Mouse (Mus musculus): Measurements from ENCODE around the gene Vipr1. TPM values are rescaled to one million over a fixed set of nuclear protein-coding genes. Genes with fewer than 3 reads are reported as not detected.
A peak's percentile ranks its signal among the peaks of the same experiment; 100 is the strongest.

Vipr1 gene
- polyA plus RNA-seq, 1 experiment from 2014 or later: 0.63 TPM

- Histone ChIP-seq H3K4me3 (no peak overlapping the region), H3K27me3 (ENCODE audit: insufficient read depth, poor library complexity, severe bottlenecking) (peaks cover 23% of the 10 kb centered on the region; the same call in 1 of the 2 replicates), H3K4me1 (peaks cover 25% of the 10 kb centered on the region), H3K27ac (no peak overlapping the region), H3K36me3 (no peaks in the 10 kb centered on the region), H3K9me3 (no peaks in the 10 kb centered on the region)
- WGBS: 29% methylated on average over 5 of the region's 5 CpGs
- DNase-seq (ENCODE audit: low spot score): no peak
Observed at GRCm38 (mm10) chr9:121613192-121613591, 29.3 kb upstream of the Vipr1 start.

- Histone ChIP-seq H3K4me3 (no peak overlapping the region), H3K4me1 (peaks cover 25% of the 10 kb centered on the region), H3K27ac (peak overlapping the region; percentile 22; the same call in 1 of the 2 replicates), H3K36me3 (no peaks in the 10 kb centered on the region), H3K27me3 (ENCODE audit: insufficient read depth, poor library complexity, severe bottlenecking) (peaks cover 24% of the 10 kb centered on the region; the same call in 1 of the 2 replicates), H3K9me3 (no peaks in the 10 kb centered on the region)
- no peak for DNase-seq (ENCODE audit: low spot score)
Observed at GRCm38 (mm10) chr9:121614241-121614757, 28.2 kb upstream of the Vipr1 start.

DNA sequence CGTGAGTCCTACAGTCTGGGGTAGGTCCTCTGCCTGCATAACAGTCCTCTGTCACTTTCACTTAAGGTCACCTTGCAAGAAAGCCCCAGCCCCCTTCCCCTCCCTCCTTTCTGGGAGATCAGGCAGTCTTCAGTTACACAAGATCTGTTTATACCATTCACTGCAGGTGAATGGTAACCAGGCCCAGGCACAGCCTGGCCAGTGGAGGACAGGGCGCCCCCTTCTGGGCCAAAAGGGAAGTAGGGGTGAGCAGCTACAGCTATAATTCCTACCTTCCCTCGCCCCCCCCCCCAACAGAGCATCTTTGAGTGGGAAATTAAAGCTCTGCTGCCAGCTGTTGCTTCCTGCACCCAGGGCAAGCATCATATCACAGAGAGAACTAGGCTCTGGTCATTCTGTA lies 26.0 kb upstream of the Vipr1 start:
- Histone ChIP-seq H3K36me3 (no peaks in the 10 kb centered on the region), H3K27me3 (ENCODE audit: insufficient read depth, poor library complexity, severe bottlenecking) (peaks cover 21% of the 10 kb centered on the region; the same call in 1 of the 2 replicates), H3K4me3 (no peak overlapping the region), H3K27ac (no peak overlapping the region), H3K4me1 (peaks cover 25% of the 10 kb centered on the region), H3K9me3 (no peaks in the 10 kb centered on the region)
- 56% methylated on average over 3 of the region's 3 CpGs for WGBS
- DNase-seq (ENCODE audit: low spot score): no peak

- H3K4me1 ChIP-seq: peaks cover 22% of the 10 kb centered on the region
- H3K36me3 ChIP-seq: no peaks in the 10 kb centered on the region
- 63% methylated on average over 7 of the region's 7 CpGs for WGBS
- DNase-seq (ENCODE audit: low spot score): no peak
- H3K27ac ChIP-seq: no peak overlapping the region
- no peak overlapping the region for H3K4me3 ChIP-seq
- no peaks in the 10 kb centered on the region for H3K9me3 ChIP-seq
- H3K27me3 ChIP-seq (ENCODE audit: insufficient read depth, poor library complexity, severe bottlenecking): peaks cover 19% of the 10 kb centered on the region
Observed at GRCm38 (mm10) chr9:121619441-121619840, 23.1 kb upstream of the Vipr1 start.

- H3K4me1 ChIP-seq: peaks cover 10% of the 10 kb centered on the region
- no peaks in the 10 kb centered on the region for H3K36me3 ChIP-seq
- H3K27me3 ChIP-seq (ENCODE audit: insufficient read depth, poor library complexity, severe bottlenecking): peaks cover 4% of the 10 kb centered on the region; the same call in 1 of the 2 replicates
- no peak overlapping the region for H3K27ac ChIP-seq
- WGBS: 92% methylated on average over 4 of the region's 4 CpGs
- no peak overlapping the region for H3K4me3 ChIP-seq
- no peaks in the 10 kb centered on the region for H3K9me3 ChIP-seq
- no peak for DNase-seq (ENCODE audit: low spot score)
Observed at GRCm38 (mm10) chr9:121623235-121623634, 19.3 kb upstream of the Vipr1 start.

DNA sequence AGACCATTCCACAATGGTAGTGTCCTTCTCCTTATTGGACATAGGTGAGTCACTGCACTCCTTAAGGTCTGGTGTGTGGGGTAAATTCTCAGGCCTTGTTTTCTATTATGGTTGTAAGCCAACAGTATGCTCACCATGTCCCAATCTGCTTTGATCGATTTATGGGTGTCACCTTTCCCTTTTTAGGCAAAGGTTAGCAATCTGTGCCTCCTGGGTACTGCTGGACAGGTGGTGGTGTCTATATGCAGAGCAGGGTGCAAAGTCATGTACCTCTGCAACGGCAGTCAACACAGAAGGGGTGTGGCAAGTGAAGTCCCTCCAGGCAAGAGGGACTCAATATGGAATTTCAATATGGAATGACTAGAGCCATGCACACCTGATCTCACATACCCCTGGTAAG lies 17.6 kb upstream of the Vipr1 start:
- WGBS: 86% methylated on average over 2 of the region's 2 CpGs
- Histone ChIP-seq H3K9me3 (no peaks in the 10 kb centered on the region), H3K4me3 (no peak overlapping the region), H3K27me3 (ENCODE audit: insufficient read depth, poor library complexity, severe bottlenecking) (no peaks in the 10 kb centered on the region; the same call in 1 of the 2 replicates), H3K27ac (no peak overlapping the region), H3K4me1 (peaks cover 10% of the 10 kb centered on the region), H3K36me3 (no peaks in the 10 kb centered on the region)
- DNase-seq (ENCODE audit: low spot score): no peak

GRCm38 (mm10) chr9:121630627-121631026 lies 11.9 kb upstream of the Vipr1 start:
- H3K27me3 ChIP-seq (ENCODE audit: insufficient read depth, poor library complexity, severe bottlenecking): peaks cover 12% of the 10 kb centered on the region
- no peaks in the 10 kb centered on the region for H3K9me3 ChIP-seq
- peaks cover 10% of the 10 kb centered on the region for H3K4me1 ChIP-seq
- WGBS: 82% methylated on average over 1 of the region's 1 CpGs
- no peak for DNase-seq (ENCODE audit: low spot score)
- no peak overlapping the region for H3K27ac ChIP-seq
- H3K36me3 ChIP-seq: no peaks in the 10 kb centered on the region
- no peak overlapping the region for H3K4me3 ChIP-seq

- DNase-seq (ENCODE audit: low spot score): no peak
- no peaks in the 10 kb centered on the region for H3K36me3 ChIP-seq
- H3K4me3 ChIP-seq: no peak overlapping the region
- H3K4me1 ChIP-seq: peaks cover 10% of the 10 kb centered on the region
- H3K27me3 ChIP-seq (ENCODE audit: insufficient read depth, poor library complexity, severe bottlenecking): peaks cover 24% of the 10 kb centered on the region
- no peaks in the 10 kb centered on the region for H3K9me3 ChIP-seq
- H3K27ac ChIP-seq: no peak overlapping the region
- WGBS: 28% methylated on average over 4 of the region's 4 CpGs
Observed at GRCm38 (mm10) chr9:121631946-121632345, 10.6 kb upstream of the Vipr1 start.

GRCm38 (mm10) chr9:121632891-121633290 lies 9.6 kb upstream of the Vipr1 start:
- Histone ChIP-seq H3K36me3 (no peaks in the 10 kb centered on the region), H3K27me3 (ENCODE audit: insufficient read depth, poor library complexity, severe bottlenecking) (peaks cover 31% of the 10 kb centered on the region), H3K4me3 (no peak overlapping the region), H3K27ac (no peak overlapping the region), H3K9me3 (no peaks in the 10 kb centered on the region), H3K4me1 (peaks cover 10% of the 10 kb centered on the region)
- DNase-seq (ENCODE audit: low spot score): no peak
- WGBS: 88% methylated on average over 10 of the region's 10 CpGs

DNA sequence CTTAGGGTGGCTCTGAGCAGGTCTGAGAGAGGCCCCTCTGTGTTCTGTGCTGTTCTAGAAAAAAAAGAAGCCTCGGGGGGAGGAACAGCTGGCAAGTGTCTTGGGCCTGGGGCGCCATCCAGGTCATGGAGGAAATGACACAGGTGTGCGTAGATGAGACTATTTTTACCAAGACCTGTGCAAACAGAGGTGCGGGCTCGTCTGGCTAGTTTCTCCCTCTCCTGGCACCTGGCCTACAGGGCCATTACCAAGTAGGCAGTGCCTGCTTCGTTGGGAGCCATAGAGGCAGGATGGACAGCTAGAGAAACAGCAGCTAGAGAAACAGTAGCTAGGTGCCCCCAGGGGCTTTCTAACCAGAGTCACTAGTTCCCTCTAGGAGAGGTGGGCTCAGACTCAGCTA lies 9.2 kb upstream of the Vipr1 start:
- H3K9me3 ChIP-seq: no peaks in the 10 kb centered on the region
- no peaks in the 10 kb centered on the region for H3K36me3 ChIP-seq
- H3K4me1 ChIP-seq: peaks cover 10% of the 10 kb centered on the region
- no peak for DNase-seq (ENCODE audit: low spot score)
- H3K27ac ChIP-seq: no peak overlapping the region
- 72% methylated on average over 6 of the region's 6 CpGs for WGBS
- H3K27me3 ChIP-seq (ENCODE audit: insufficient read depth, poor library complexity, severe bottlenecking): peaks cover 35% of the 10 kb centered on the region
- H3K4me3 ChIP-seq: no peak overlapping the region

DNA sequence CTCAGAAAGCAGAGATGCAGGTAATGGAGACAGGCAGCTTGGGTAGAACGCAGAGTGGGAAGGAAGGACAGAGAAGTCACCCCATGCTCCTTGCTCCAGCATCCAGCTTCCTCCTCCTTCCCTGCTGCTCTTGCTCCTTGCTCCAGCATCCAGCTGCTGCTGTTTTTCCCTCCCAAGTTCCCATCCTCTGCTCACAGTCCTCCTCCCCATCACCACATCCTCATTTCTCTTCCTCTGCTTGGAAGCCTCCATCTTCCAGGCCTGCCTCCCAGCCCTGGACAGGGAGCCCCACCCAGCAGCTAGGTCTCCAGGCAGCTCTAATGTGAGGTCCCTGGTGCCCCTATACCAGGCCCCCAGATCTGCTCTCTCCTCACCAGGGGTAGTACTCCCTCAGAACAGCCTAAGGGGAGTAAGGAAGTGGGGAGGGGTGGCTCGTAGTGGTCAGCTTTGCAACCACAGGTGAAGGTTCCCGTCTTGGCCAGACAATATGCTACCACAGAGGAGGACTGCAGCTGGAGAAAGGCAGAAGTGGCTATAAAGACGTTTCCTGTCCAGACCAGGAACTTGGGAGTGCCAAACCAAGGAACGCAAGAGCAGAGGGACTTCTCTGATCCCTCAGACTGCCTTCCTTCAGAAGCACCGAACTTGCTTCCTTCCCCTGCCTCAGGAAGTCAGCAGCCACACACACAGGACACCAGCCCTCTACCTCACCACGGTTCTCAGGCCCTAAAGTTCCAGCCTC lies 6.5 kb upstream of the Vipr1 start:
- Histone ChIP-seq H3K27ac (no peak overlapping the region), H3K4me1 (peaks cover 10% of the 10 kb centered on the region), H3K36me3 (no peaks in the 10 kb centered on the region), H3K9me3 (no peaks in the 10 kb centered on the region), H3K4me3 (no peak overlapping the region), H3K27me3 (ENCODE audit: insufficient read depth, poor library complexity, severe bottlenecking) (peaks cover 62% of the 10 kb centered on the region)
- 51% methylated on average over 7 of the region's 7 CpGs for WGBS
- no peak for DNase-seq (ENCODE audit: low spot score)

- Histone ChIP-seq H3K4me3 (no peak overlapping the region; the same call in 1 of the 2 replicates), H3K27ac (no peak overlapping the region), H3K27me3 (ENCODE audit: insufficient read depth, poor library complexity, severe bottlenecking) (peaks cover 96% of the 10 kb centered on the region), H3K36me3 (no peaks in the 10 kb centered on the region), H3K9me3 (no peaks in the 10 kb centered on the region), H3K4me1 (peaks cover 29% of the 10 kb centered on the region)
- no peak for DNase-seq (ENCODE audit: low spot score)
- WGBS: 45% methylated on average over 16 of the region's 16 CpGs
Observed at GRCm38 (mm10) chr9:121639790-121640189, 2.7 kb upstream of the Vipr1 start.

- no peaks in the 10 kb centered on the region for H3K36me3 ChIP-seq
- no peaks in the 10 kb centered on the region for H3K9me3 ChIP-seq
- H3K27me3 ChIP-seq (ENCODE audit: insufficient read depth, poor library complexity, severe bottlenecking): peaks cover 96% of the 10 kb centered on the region
- peak overlapping the region; percentile 66 for H3K4me3 ChIP-seq
- no peak for DNase-seq (ENCODE audit: low spot score)
- H3K27ac ChIP-seq: no peak overlapping the region
- H3K4me1 ChIP-seq: peaks cover 29% of the 10 kb centered on the region
- 10% methylated on average over 27 of the region's 27 CpGs for WGBS
Observed at GRCm38 (mm10) chr9:121641235-121641915, 1.1 kb upstream of the Vipr1 start.
